Mouse (Mus musculus) ZHBTc4 (cell line): ENCODE data around the gene Orai1.

Source experiments
- DNase-seq: peaks from one replicate; pipeline ENCODE4 v3.0.0-alpha.2; 2011; ENCODE audit warnings: low read depth, low spot score

Orai1 gene

DNA sequence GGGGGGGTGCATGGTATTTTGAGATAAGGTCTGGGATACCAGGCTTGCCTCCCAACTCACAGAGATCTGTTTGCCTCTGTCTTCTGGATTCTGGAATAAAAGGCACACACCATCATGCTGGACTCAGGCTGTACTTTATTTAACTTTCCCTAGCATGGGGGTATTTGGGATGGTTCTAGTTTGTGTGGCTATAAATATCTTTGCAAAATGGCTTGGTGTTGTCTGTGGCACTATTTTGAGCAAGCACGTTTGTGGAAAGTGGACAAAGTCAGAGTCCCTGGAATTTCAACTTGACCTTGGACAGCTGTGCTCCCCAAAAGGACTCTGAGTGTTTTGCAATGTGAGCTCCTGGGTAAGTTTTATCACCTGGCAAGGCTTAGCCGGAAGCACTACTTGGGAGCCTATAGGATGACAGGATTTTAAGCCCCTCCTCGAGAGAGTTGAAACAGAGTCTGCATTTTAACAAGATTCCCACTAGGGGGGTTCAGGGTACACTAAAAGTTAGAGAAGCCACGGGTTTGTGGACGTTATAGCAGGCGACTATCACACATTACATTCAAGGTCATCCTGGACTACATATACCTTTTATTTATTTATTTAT lies 52.6 kb downstream of the Orai1 start:
- peak; percentile 69 for DNase-seq

DNA sequence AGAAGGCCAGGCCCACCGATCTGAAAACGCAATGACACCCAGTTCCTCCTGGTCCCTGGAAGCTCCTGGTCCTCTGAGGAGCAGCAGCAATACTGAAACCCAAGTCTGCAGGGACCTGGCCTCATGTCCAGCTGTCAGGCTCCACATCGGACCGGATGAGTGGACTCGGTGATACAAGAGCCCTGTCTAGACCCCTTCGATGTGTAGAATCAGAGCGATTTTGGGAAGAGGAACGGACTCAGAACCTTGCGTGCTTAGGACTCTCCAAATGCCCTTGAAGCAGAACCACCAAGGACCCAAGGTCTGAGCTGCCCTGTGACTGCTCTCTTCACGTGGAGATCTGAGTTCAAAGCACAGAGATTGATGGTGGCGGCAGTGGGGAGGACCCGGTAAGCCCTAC lies 53.2 kb downstream of the Orai1 start, which contains the start of gene Tmem120b:
Gene Tmem120b, plus strand, starts transcription at position 301 of the 400 bp plus-strand sequence.
- DNase-seq = no peak

DNA sequence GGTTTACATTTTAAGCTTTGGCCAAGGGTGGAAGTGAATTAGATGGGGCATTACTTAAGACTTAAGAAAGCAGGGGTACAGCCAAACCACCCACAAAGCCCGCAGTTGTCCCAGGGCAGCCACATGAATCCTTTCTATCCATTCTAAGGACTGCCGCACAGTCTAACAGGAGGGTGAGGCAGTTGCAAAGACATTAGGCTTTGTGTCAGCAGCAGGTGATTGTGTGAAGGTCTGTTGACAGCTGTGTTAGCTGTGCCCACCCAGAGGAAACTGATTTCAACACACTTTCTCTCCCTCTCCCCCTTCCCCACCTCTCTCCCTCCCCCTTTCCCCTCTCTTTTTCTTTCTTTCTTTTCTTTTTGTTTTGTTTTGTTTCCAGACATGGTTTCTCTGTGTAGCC lies 53.8 kb downstream of the Orai1 start:
- DNase-seq = no peak

DNA sequence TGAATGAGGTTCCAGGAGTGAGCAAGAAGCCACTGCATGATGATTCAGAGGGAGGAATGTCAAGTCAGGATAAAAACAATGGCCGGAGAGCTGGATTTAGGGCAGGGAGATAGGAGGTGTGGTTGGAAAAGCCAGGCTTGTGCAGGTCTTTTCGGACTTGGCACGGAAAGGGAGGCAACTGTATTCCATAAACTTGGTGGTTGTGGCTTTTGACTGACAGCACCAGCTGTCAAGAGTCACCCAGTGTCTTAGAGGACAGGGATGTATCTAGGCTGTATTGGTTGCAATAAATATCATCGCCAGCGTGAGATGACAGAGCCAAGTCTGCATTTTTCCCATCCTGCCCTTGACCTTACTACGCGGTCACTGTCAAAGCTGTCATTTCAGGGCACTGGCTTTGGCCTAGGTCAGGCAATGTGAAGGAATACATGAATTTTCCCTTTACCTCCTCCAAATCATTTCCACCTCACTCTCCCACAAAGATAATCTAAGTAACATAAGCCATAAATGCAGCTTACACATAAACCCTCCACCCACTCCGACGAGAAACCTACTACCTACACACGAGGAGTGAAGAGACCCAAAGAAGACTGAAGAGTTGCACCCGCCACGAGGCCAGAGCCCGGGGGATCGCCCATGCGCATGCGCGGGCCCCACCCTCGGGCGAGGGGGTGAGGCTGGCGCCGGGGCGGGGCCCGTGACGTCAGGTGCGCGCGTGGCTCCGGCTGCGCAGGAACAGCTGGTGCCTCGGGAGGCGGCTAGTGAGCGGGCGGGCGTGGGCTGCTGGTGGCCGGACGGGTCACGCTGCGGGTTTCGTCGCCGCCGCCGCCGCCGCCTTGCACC lies 60.9 kb downstream of the Orai1 start:
- peak; percentile 94 for DNase-seq

DNA sequence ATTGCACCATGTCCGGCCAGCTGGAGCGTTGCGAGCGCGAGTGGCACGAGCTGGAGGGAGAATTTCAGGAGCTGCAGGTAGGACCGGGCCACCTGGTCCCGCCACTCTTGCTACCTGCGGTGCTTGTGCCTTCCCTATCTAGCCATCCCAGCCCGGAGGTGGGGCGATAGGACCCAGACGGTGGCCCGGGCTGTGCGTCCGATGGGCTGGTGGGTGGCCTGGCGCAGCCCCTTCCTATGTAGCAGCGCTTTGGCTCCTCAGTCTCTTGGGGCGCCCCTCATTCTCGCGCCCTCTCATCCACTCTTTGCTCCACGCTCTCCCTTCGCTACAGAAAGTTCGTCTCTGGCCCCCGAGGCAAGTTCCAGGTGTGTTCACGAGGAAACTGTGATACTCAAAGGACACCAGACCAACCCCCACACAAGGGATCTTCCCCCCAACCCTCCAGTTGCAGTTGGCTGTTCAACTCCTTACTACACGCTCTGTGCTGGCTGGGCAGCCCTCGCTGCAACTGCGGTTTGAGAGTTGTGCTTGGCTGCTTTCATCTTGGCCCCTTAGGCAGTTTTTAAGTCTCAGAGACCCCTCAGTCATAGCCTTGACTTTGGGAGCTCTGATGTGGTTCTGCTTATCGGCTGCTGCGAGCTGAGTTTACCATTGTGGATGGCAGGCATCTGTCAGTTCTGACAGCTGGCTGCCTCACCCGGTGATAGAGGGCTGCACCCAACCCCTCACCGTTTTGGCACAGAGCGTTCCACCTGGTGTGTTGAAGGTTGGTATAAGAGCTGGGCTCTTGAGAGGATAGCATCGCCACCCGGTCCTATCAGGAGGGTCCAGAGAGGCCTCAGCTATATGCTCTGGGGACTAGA lies 61.8 kb downstream of the Orai1 start:
- DNase-seq = no peak

DNA sequence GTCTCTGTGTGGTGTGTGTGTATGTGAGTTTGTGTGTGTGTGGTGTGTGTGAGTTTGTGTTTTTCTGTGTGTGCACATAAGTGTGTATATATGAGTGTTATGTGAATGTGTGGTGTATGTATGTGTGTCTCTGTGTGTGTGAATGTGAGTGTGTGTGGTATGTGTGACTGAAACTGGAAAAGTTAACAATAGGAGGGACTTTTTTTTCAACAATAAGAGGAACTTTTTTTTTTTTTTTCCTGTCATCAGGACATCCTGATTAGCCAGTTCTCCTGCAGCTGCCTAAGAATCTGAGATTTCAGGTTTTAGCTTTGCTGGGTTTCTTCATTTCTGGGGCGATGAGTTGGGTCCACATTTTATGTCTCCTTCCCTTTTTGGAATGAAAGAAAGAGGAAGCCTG lies 64.7 kb downstream of the Orai1 start:
- no peak for DNase-seq

DNA sequence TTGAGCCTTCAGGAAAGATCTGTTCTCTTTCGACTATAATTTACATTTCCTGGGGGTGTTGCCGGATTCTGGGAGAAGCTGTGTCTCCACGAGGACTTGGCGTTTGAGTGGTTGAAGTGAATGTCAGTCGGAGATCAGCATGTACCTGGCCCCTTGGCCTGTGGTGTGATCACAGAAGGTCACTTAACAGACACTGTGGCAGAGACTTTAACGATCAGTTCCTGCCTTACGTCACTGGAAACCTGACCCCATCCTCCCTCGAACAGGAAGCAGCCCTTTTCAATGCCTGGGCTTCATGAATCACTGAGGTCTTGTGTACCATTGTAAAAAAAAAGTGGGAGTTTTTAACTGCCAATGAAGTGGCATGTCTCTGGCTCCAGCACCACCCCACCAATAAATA lies 65.2 kb downstream of the Orai1 start:
- peak; percentile 44 for DNase-seq
